Mouse (Mus musculus): ENCODE data around the gene Cacnb2. TPM values are rescaled to one million over a fixed set of nuclear protein-coding genes. Genes with fewer than 3 reads are reported as not detected.

The Cacnb2 gene
- total RNA-seq (2023) = 1 to 10 TPM; 3.6 to 5.1 TPM

GRCm38 (mm10) chr2:14602788-14603187, at the start of gene Cacnb2:
TSS of gene Cacnb2 (plus strand) at chr2:14603088.

Other genes starting within 250 kb of the Cacnb2 start
- gene Slc39a12, start 214.8 kb upstream of the Cacnb2 start, total RNA-seq (2023) = not detected

Measured in neutrophil, adult 59 days (primary cell).